Comparison of ENCODE assay signal across 26 mouse cellular contexts in genomic region chr1:71338548-71339340, GRCm38 (mm10).
DNase-seq lines count a peak whose midpoint lies in the region; ATAC-seq and TF ChIP-seq lines count a peak whose summit lies in the region.
"Had no signal": no experiment of that assay in that cellular context is flagged by ENCODE, and none has a peak within 500 bp of the region (broad histone marks: within the 10 kb centered on the region; RNA-seq: fewer than 3 reads in every experiment).

No protein-coding gene starts in this region.

- no peak overlapping the region for H3K9ac ChIP-seq in heart, embryonic 12.5 days
- no peak overlapping the region for H3K9ac ChIP-seq in heart, embryonic 15.5 days
- H3K9ac ChIP-seq in heart, adult 2 months (ENCODE audit: low read depth, low read length), result no peak overlapping the region
- H3K9ac ChIP-seq in lung, embryonic 14.5 days, result no peak overlapping the region
- H3K9ac ChIP-seq: embryonic facial prominence, embryonic 12.5 days; embryonic facial prominence, embryonic 15.5 days; forebrain, embryonic 12.5 days; hindbrain, embryonic 13.5 days had no signal

- no peaks in the 10 kb centered on the region for H3K27me3 ChIP-seq in heart, embryonic 12.5 days (replicated peaks)
- no peaks in the 10 kb centered on the region for H3K27me3 ChIP-seq in heart, embryonic 15.5 days
- no peaks in the 10 kb centered on the region for H3K27me3 ChIP-seq in heart, adult 2 months (ENCODE audit: control insufficient read depth, insufficient read depth, low read length)
- no peaks in the 10 kb centered on the region for H3K27me3 ChIP-seq in lung, embryonic 14.5 days (ENCODE audit: insufficient read depth, low read length)
- H3K27me3 ChIP-seq: embryonic facial prominence, embryonic 12.5 days; embryonic facial prominence, embryonic 15.5 days; hindbrain, embryonic 13.5 days had no signal

- H3K36me3 ChIP-seq in heart, embryonic 12.5 days, result no peaks in the 10 kb centered on the region
- no peaks in the 10 kb centered on the region for H3K36me3 ChIP-seq in heart, embryonic 15.5 days
- no peaks in the 10 kb centered on the region for H3K36me3 ChIP-seq in heart, adult 2 months (ENCODE audit: control insufficient read depth, insufficient read depth, low read length)
- H3K36me3 ChIP-seq in lung, embryonic 14.5 days (ENCODE audit: insufficient read depth), result no peaks in the 10 kb centered on the region
- H3K36me3 ChIP-seq: embryonic facial prominence, embryonic 12.5 days; embryonic facial prominence, embryonic 15.5 days; forebrain, embryonic 12.5 days; hindbrain, embryonic 10.5 days; hindbrain, embryonic 13.5 days had no signal

- peak; percentile 63; the same call in 1 of the 2 replicates for ATAC-seq in heart, embryonic 12.5 days (ENCODE audit: insufficient number of reproducible peaks, low FRiP score)
- no peak; the same call in 1 of the 2 replicates for ATAC-seq in heart, embryonic 15.5 days (replicated peaks; ENCODE audit: insufficient number of reproducible peaks, insufficient read depth, low FRiP score, low read depth)
- no peak; the same call in 1 of the 2 replicates for ATAC-seq in lung, embryonic 14.5 days (ENCODE audit: insufficient read depth)
- ATAC-seq in erythroblast, adult 5-6 weeks (replicated peaks; ENCODE audit: low FRiP score, poor library complexity, severe bottlenecking), result no peak
- ATAC-seq: CD4-positive, CD25-positive, alpha-beta regulatory T cell, adult 4 months; forebrain, embryonic 16.5 days; hindbrain, embryonic 16.5 days had no signal

- H3K4me3 ChIP-seq in heart, embryonic 12.5 days, result no peak overlapping the region
- H3K4me3 ChIP-seq in heart, embryonic 15.5 days, result no peak overlapping the region
- H3K4me3 ChIP-seq in heart, adult 2 months, result no peak overlapping the region
- H3K4me3 ChIP-seq in lung, embryonic 14.5 days (ENCODE audit: low read depth, low read length), result no peak overlapping the region
- H3K4me3 ChIP-seq: embryonic facial prominence, embryonic 12.5 days; embryonic facial prominence, embryonic 15.5 days; erythroblast, embryonic 14.5 days; forebrain, embryonic 12.5 days; hindbrain, embryonic 10.5 days; hindbrain, embryonic 13.5 days had no signal

- H3K27ac ChIP-seq in heart, embryonic 12.5 days (ENCODE audit: poor library complexity, severe bottlenecking), result peak overlapping the region; percentile 71
- peak overlapping the region; percentile 1 for H3K27ac ChIP-seq in heart, embryonic 15.5 days
- no peak overlapping the region for H3K27ac ChIP-seq in heart, adult 2 months
- no peak overlapping the region for H3K27ac ChIP-seq in lung, embryonic 14.5 days (ENCODE audit: low read depth)
- H3K27ac ChIP-seq: embryonic facial prominence, embryonic 12.5 days; embryonic facial prominence, embryonic 15.5 days; forebrain, embryonic 12.5 days; hindbrain, embryonic 10.5 days; hindbrain, embryonic 13.5 days had no signal

- peaks cover 14% of the 10 kb centered on the region for H3K4me1 ChIP-seq in heart, embryonic 12.5 days (replicated peaks)
- peaks cover 16% of the 10 kb centered on the region for H3K4me1 ChIP-seq in heart, embryonic 15.5 days (replicated peaks)
- no peaks in the 10 kb centered on the region; the same call in 1 of the 2 replicates for H3K4me1 ChIP-seq in heart, adult 2 months (ENCODE audit: control insufficient read depth, insufficient read depth, low read length)
- H3K4me1 ChIP-seq in lung, embryonic 14.5 days (ENCODE audit: insufficient read depth), result no peaks in the 10 kb centered on the region
- H3K4me1 ChIP-seq: embryonic facial prominence, embryonic 12.5 days; embryonic facial prominence, embryonic 15.5 days had no signal

- no peaks in the 10 kb centered on the region for H3K9me3 ChIP-seq in heart, embryonic 12.5 days (replicated peaks)
- no peaks in the 10 kb centered on the region for H3K9me3 ChIP-seq in heart, embryonic 15.5 days (replicated peaks)
- H3K9me3 ChIP-seq in lung, embryonic 14.5 days (ENCODE audit: low read depth, low read length), result no peaks in the 10 kb centered on the region
- H3K9me3 ChIP-seq: embryonic facial prominence, embryonic 12.5 days; embryonic facial prominence, embryonic 15.5 days; forebrain, embryonic 12.5 days; hindbrain, embryonic 10.5 days; hindbrain, embryonic 13.5 days had no signal

- TF ChIP-seq CTCF in heart, adult 2 months (IDR thresholded peaks at IDR 0.05), result no peak
- no peak for TF ChIP-seq CTCF in lung, embryonic 14.5 days (IDR thresholded peaks at IDR 0.05; ENCODE audit: low read depth)

- TF ChIP-seq POLR2A in heart, adult 2 months (IDR thresholded peaks at IDR 0.05; ENCODE audit: insufficient read depth, low read depth, low read length), result no peak

- no peak for DNase-seq in heart, adult 18-20 months
- DNase-seq in heart, adult 2 months, result no peak
- DNase-seq in lung, embryonic 14.5 days, result peak; percentile 9
- DNase-seq in lung, adult 18-20 months, result no peak
- DNase-seq: adrenal gland, adult 2 months; adrenal gland, postnatal 14 days; cerebellum, adult 11 months; cerebellum, adult 2 months; cerebellum, adult 9-11 months; cerebellum, postnatal 25 days; gastrocnemius, postnatal 10 days; gastrocnemius, postnatal 36 days; kidney, adult 18-20 months; kidney, adult 9 months had no signal

- WGBS in heart, embryonic 12.5 days, result 48% methylated on average over 4 of the region's 4 CpGs
- WGBS in heart, embryonic 15.5 days, result 41% methylated on average over 4 of the region's 4 CpGs
- 52% methylated on average over 4 of the region's 4 CpGs for WGBS in heart, adult 2 months
- WGBS in lung, embryonic 14.5 days, result 59% methylated on average over 4 of the region's 4 CpGs

- no peak overlapping the region for H3K4me2 ChIP-seq in heart, embryonic 12.5 days
- no peak overlapping the region for H3K4me2 ChIP-seq in heart, embryonic 15.5 days
- no peak overlapping the region for H3K4me2 ChIP-seq in lung, embryonic 14.5 days
- H3K4me2 ChIP-seq: embryonic facial prominence, embryonic 12.5 days; embryonic facial prominence, embryonic 15.5 days; forebrain, embryonic 12.5 days; hindbrain, embryonic 13.5 days had no signal

- TF ChIP-seq EP300 in heart, adult 2 months (IDR thresholded peaks at IDR 0.05; ENCODE audit: insufficient read depth, low read depth, low read length), result no peak

- intact Hi-C loops in heart, adult 2 months (cut with DNase I), result no loop called here

- H3K79me2 ChIP-seq in heart, adult 2 months (replicated peaks; ENCODE audit: control insufficient read depth, insufficient read depth, low read length), result no peaks in the 10 kb centered on the region

Comparison
In these comparisons a context has a peak if more than half of its experiments do, and no peak if none do; other contexts are left out.
1. H3K27ac ChIP-seq: peak in heart, embryonic 12.5 days (single experiment) and heart, embryonic 15.5 days (single experiment); none in heart, adult 2 months (single experiment) and lung, embryonic 14.5 days (single experiment).